Mouse (Mus musculus) NIH3T3 (cell line): ENCODE measurements around the gene Eif4g3.

Experiments used
- DNase-seq: peaks from one replicate; pipeline ENCODE4 v3.0.0-alpha.2; 2012; ENCODE audit warnings: low read depth

The Eif4g3 gene

DNA sequence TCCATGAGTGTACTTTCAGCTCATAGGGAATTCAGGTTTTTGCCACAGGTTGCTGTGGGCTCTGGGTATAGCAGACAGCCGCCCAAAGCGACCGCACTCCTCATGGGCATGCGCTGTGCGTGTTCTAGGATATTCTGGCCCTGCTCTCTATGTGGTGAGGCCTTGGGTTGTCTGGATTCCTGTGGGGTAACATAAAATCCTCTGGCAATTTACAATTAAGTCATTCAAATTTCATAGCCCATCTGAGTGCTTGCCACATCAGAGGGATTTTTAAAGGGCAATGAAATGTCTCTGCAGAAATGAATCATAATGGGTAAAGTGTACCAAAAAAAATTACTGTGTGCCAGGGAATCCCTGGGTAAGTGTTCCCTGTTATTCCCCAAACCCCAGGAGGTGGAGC, 3.4 kb upstream of the Eif4g3 start:
- DNase-seq, result peak; percentile 76

DNA sequence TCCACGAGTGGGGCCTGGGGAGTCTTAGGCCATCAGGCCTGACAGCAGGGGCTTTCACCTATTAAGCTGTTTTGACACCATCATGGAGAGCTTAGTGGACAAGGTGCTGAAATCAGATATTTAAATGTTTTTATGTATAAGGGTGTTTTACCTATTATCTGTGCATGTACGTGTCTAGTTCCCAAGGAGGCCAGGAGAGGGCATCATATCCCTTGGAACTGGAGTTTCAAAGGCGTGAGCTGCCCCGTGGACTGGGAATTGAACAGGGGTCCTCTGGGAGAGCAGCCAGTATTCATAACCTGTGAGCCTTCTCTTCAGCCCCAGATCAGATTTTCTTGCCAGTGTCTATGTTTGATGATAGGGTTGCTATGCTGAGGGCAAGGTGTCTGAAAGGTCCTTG, 2.4 kb upstream of the Eif4g3 start:
- no peak for DNase-seq

DNA sequence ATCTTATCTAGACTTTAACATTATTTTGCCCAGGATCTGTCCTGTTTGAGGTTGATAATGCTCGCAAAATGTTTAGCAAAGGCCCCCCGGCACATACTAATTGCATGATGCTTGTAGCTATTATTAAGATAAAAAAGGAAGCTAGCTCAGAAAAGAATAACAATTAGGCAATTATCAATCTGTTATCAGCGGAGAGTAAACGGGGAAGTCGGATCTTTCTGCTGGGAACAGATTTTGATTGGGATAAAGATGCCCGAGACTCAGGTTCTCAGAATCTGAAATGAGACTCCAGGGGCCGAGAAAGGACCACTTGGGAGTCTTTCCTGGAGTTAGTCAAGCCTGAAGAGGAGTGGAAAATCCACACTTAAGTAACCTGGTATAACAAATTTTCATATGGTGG, 1.6 kb upstream of the Eif4g3 start:
- no peak for DNase-seq

GRCm38 (mm10) chr4:137993291-137993758, 503 bp downstream of the Eif4g3 start:
- DNase-seq, result peak; percentile 96

DNA sequence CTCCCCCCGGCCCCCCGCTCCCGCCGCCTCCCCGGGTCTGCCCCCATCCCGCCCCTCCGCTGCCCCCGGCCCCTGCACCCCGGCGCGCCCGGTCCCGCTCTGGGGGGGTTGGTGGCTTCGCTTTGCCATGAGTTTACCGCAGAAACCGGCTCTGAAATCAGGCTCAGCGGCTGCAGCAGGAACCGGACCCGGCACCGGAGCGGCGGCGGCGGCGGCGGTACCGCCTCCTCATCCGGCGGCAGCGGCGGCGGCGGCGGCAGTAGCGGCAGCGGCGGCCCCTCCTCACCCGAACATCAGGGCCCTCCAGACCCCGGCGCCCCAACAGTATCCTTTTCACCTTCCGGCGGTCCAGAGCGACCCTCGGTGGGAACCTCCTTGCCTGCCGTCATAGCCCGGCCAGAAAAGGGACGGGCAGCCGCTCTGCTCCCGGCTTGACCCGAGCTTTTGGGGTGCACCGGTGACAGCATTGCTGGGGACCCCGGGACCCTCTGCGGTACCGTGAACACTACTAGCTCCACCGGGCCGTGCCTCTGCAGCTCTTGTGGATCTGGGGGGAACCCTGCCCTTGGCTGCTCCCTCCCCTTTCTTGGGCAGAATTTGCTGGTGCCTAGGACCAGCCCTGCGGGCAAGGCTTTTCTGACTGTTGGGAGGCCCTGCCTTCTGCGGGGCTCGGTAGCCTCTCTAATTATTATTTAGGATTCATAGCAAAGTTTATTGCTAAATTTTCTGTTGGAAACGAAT, 1.2 kb downstream of the Eif4g3 start:
- DNase-seq, result peak; percentile 41

GRCm38 (mm10) chr4:137994562-137995336, 1.9 kb downstream of the Eif4g3 start:
- no peak for DNase-seq

DNA sequence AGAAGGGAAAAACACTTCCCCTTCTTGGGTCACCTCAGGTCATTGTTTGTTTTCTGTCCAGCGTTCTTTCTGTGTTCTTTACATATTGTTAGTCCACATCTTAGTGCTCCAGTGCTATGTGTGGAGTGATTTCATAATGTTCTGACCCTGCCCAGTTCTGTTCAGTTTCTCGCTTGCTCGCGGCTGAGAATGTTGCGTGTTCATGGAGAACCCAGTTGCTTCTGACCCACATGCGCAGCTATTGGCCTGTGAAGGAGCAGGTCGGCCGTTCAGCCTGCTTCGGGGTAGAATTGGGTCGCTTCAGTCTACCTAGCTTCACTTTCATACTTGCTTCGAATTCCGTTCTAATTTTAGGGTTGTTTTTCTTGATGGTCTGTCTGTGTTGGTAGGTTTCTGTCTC, 2.6 kb downstream of the Eif4g3 start:
- DNase-seq, result no peak

DNA sequence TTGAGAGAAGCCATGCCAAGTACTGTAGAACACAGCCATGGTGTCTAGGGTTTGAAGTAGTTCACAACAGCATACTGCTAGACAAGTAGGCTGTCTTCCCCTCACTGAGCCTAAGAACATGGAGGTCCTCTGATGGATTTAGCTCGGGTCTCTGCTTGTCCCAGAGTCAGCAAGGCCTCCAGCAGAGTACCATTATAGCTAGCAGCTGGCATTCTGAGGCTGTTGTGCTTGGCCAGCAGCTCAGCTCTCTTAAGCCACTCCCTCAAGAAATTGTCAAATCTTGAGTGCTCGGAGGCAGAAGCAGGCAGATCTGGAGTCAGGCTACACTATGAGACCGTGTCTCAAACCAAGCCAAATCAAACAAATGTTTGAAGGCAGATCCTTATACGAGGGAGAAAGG, 5.4 kb downstream of the Eif4g3 start:
- peak; percentile 28 for DNase-seq

DNA sequence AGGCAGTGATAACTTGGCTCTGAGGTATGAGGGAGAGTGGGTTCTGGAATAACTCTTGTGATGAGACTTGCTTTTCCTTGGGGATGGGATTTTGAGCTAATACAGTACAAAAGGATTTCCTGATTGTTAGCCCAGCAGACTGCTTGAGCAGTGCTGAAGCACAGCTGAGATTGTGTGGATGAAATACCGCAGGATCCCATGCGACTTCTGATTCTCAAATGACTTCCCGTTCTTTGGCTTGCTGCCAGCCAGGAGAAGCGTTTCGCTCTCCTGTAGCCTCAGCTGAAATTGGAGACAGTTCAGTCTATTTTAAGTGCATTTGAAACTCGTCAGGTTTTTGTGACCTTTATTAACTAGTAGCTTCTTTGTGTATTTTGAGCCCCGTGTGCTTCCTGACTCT, 7.9 kb downstream of the Eif4g3 start:
- DNase-seq, result no peak

- no peak for DNase-seq
Measured at GRCm38 (mm10) chr4:138003909-138004610, 11.2 kb downstream of the Eif4g3 start.

- no peak for DNase-seq
Measured at GRCm38 (mm10) chr4:138005781-138006180, 13.0 kb downstream of the Eif4g3 start.

GRCm38 (mm10) chr4:138006951-138007613, 14.3 kb downstream of the Eif4g3 start:
- no peak for DNase-seq

DNA sequence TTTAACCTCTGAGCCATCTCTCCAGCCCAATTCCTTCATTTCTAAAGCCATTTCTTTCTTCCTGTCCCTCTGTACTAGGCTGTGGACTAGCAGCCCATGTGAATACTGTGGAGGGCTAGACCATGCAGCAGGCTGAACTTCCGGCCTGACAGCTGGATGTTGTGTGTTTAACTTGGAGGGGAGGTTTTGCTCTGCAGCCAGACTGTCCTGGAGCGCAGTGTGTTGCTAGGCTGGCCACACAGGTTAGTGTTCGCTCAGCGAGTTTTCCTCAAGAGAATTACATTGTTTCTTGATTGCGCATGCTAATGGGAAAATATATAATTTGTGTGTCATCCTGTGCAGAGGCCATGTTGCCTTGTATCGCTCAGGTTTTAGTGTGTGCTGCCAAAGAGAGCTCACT, 15.8 kb downstream of the Eif4g3 start:
- DNase-seq, result peak; percentile 52

GRCm38 (mm10) chr4:138009786-138010502, 17.1 kb downstream of the Eif4g3 start:
- no peak for DNase-seq

- no peak for DNase-seq
Measured at GRCm38 (mm10) chr4:138013723-138014479, 21.1 kb downstream of the Eif4g3 start.

- no peak for DNase-seq
Measured at GRCm38 (mm10) chr4:138015966-138016365, 23.1 kb downstream of the Eif4g3 start.

DNA sequence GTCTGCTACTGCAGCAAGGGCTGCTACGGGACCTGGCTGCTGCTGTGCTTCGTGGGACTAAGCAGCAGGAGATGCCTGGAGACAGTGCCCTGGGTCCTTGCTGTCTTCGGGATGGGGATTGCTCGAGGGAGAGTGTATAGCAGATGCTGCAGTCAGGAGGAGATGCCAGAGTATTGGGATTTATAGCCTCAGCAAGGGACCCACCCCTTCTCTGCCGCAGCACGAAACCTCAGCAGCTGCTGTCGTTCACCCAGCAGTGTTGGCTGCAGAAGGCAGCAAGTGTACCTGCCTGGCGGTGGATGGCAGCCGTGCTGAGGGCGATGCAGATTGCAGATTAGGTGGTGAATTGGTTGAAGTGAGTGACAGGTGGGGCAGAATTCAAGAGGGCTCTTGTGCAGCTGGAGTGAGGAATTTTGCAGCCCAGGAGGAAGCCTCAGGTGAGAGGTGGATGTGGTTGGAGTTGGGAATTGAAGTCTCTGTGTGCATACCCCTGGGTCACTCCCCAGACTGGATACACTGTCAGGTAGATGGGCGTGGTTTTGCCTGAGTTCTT, 24.3 kb downstream of the Eif4g3 start:
- DNase-seq, result no peak

DNA sequence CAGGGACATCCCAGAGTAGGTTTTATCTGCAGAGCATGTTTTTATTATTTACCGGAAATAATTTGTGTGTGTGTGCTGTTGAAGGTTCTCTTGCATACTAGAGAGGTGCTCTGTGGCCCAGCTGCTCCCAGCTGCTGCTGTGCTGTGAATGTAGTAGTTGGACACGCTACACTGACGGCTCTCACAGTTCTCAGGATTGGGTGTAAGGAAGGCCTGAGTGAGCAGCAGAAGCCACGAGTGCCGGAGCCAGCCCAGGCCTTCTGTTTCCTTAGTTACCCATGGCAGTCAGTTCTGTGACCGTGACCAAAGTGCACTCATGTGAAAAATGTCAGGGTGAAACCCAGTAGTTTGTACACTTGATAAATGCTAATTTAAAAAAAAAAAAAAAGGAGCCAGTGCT, 25.2 kb downstream of the Eif4g3 start:
- no peak for DNase-seq

DNA sequence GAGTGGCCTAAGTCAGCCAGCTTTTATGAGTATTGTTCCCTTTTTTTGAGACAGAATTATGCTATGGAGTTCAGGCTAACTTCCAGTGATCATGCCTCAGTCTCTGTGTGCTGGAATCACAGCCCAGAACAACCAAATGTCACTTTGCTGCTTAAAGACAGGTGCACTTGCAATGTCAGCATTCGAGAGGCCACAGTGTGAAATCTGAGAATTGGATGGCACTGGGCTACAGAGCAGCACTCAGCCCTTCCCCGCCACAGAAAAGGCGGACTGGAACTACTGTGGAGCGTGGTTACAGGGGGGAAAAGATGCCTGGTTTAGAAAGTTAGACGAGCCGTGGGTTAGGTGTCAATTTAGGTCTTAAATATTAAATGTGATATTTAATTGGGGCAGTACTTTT, 27.4 kb downstream of the Eif4g3 start:
- no peak for DNase-seq

DNA sequence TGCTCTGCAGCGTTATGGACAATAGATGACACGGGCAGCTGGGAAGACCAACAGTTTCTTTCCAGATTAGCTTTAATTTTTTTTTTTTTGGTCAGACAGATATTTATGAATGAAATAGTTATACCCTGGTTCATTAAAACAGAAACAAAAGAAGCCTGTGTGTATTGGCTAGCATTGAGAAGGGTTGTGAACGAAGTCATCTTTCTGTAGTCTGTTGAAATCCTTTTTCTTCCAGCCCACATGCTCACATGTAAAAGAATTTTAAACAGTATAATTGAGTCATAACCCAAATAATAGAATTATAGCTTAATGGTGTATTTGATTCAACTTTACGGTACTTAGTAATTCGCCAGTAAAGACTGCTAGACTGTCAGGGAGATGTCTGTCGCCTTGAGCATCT, 28.8 kb downstream of the Eif4g3 start:
- DNase-seq, result no peak

- no peak for DNase-seq
Measured at GRCm38 (mm10) chr4:138022761-138023160, 29.9 kb downstream of the Eif4g3 start.
